Mouse (Mus musculus) urinary bladder, adult 2 months (tissue): ENCODE results near the gene Gm8653. TPM values are rescaled to one million over a fixed set of nuclear protein-coding genes. Genes with fewer than 3 reads are reported as not detected.
"Not testable (repeated sequence)": the region's sequence is repeated elsewhere in the genome, so short reads cannot be mapped to it uniquely, and the experiment has no call there.

Experiments used
- DNase-seq: peaks from one replicate; pipeline ENCODE4 v3.0.0; 2022; ENCODE audit warnings: low spot score
- polyA plus RNA-seq: library from polyadenylated mRNA; depleted of rRNA; stranded (reverse); fragments of >200 nt; gene quantifications from 2 replicates; pipeline ENCODE4 v1.2.3, GENCODE M21; 2012; rRNA removed

The Gm8653 gene
- polyA plus RNA-seq = not detected in 2 replicates

DNA sequence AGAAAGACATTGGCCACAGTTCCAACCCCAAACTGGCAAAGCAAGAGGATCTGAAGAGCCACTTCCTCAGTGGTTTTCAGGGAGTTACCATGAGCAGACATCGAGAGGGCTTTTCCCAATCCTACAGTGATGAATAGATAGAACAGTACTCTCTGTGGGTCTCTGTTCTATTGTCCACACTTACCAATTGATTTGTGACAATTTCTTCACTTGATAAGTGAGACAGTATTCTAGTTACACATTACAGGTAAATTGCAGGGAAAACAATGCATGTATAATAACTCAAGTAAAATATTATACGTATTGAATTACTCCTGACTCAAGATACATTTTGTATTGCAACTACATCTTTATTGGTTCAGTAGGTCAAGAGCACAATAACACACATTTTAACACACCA, at the start of gene Gm8653:
Gm8653 (minus strand) TSS at position 101 of the 400 bp plus-strand sequence.
- not testable (repeated sequence) for DNase-seq

DNA sequence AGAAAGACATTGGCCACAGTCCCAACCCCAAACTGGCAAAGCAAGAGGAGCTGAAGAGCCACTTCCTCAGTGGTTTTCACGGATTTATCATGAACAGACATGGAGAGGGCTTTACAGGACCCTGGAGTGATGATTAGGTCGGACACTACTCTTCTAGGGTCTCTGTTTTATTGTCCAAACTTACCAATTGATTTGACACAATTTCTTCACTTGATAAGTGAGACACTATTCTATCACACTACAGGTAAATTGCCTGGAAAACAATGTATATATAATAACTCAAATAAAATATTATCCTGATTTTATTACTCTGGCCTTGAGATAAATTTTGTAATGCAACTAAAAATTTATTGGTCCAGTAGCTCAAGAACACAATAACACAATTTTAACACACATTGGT, 28.3 kb upstream of the Gm8653 start, which contains the start of gene Gm8453:
Gm8453 (minus strand) TSS at position 101 of the 400 bp plus-strand sequence.
- not testable (repeated sequence) for DNase-seq

DNA sequence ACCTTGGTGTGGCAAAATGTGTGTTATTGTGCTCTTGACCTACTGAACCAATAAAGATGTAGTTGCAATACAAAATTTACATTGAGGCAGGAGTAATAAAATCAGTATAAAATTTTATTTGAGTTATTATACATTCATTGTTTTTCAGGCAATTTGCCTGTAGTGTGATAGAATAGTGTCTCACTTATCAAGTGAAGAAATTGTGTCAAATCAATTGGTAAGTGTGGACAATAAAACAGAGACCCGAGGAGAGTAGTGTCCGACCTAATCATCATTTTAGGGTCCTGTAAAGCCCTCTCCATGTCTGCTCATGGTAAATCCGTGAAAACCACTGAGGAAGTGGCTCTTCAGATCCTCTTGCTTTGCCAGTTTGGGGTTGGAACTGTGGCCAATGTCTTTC, 12.0 kb downstream of the Gm8653 start, which contains the start of gene Vmn1r143:
Vmn1r143 (plus strand) TSS at position 301 of the 400 bp plus-strand sequence.
- not testable (repeated sequence) for DNase-seq

DNA sequence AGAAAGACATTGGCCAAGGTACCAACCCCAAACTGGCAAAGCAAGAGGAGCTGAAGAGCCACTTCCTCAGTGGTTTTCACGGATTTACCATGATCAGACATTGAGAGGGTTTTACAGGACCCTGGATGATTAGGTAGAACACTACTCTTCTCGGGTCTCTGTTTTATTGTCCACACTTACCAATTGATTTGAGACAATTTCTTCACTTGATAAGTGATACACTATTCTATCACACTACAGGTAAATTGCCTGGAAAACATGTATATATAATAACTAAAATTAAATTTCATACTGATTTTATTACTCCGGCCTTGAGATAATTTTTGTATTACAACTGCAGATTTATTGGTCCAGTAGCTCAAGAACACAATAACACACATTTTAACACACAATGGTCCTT, 37.1 kb downstream of the Gm8653 start, which contains the start of gene Vmn1r142:
Vmn1r142 (minus strand) TSS at position 101 of the 400 bp plus-strand sequence.
- DNase-seq = not testable (repeated sequence)

Other genes starting within 250 kb of the Gm8653 start
- gene Vmn1r137, start 206.7 kb downstream of the Gm8653 start, polyA plus RNA-seq = not detected in 2 replicates
- not detected in 2 replicates for gene Vmn1r138, start 172.4 kb downstream of the Gm8653 start, polyA plus RNA-seq
- not detected in 2 replicates for gene Gm6176, start 145.0 kb downstream of the Gm8653 start, polyA plus RNA-seq
- not detected in 2 replicates for gene Vmn1r139, start 132.2 kb downstream of the Gm8653 start, polyA plus RNA-seq
- gene Gm16451, start 83.0 kb downstream of the Gm8653 start, polyA plus RNA-seq = not detected in 2 replicates
- gene Gm10666, start 66.5 kb downstream of the Gm8653 start, polyA plus RNA-seq = not detected in 2 replicates
- not detected in 2 replicates for gene Vmn1r142, start 37.2 kb downstream of the Gm8653 start, polyA plus RNA-seq
- gene Vmn1r143, start 11.9 kb downstream of the Gm8653 start, polyA plus RNA-seq = not detected in 2 replicates
- gene Gm8453, start 28.2 kb upstream of the Gm8653 start, polyA plus RNA-seq = not detected in 2 replicates
- not detected in 2 replicates for gene Gm4187, start 128.5 kb upstream of the Gm8653 start, polyA plus RNA-seq
- not detected in 2 replicates for gene Gm8660, start 169.8 kb upstream of the Gm8653 start, polyA plus RNA-seq
- not detected in 2 replicates for gene Vmn1r148, start 212.3 kb upstream of the Gm8653 start, polyA plus RNA-seq
- gene Vmn1r149, start 237.0 kb upstream of the Gm8653 start, polyA plus RNA-seq = not detected in 2 replicates